Mouse (Mus musculus): ENCODE data around the gene Rab4a. TPM values are rescaled to one million over a fixed set of nuclear protein-coding genes. Genes with fewer than 3 reads are reported as not detected.

The Rab4a gene
- total RNA-seq (2021) (1 to 10 TPM; 7.7 to 8.4 TPM), polyA plus RNA-seq (2012; rRNA removed) (10.6 and 12.7 TPM in 2 replicates)
- long read RNA-seq, transcript Rab4a-202 (8 exons, 1,419 nt): major isoform, 12 of 12 reads
- long read RNA-seq, partial matches to known transcripts: 0 of 12 reads
- long read RNA-seq, other reads (novel, unspliced or antisense): 0 of 12 reads

DNA sequence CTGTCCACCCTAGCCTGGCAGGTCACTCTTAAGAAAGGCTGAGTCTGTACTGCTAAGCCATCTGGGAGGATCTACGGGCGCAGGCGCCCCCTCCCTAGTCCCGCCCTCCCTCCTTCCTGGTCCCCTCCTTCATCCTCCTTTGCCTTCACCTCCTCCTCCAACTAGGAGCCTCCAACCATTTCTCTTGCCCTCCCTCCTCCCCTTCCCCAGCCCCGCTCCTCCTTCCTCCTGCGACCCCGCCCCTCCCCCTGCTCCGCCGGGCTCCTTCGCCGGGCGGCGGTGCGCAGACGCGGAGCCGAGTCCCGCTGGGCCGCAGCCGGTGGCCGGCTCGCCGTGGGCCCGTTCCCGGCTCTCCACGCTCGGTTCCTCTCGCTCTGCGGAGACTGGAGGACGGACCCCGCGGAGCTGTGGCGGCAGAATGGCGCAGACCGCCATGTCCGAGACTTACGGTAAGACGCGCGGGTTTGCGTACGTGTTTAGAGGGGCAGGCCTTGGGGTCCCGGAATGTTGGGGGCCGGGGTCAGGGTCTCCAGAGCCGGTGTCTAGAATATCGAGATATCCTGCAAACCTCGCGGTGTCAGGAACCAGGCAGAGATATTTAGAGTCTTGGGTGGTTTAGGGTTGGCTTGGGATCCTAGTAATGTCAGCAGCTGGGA lies at the start of gene Rab4a:
Rab4a (plus strand) TSS at position 268 of the 656 bp plus-strand sequence.
- peak; percentile 53 for TF ChIP-seq POLR2A (IDR thresholded peaks at IDR 0.05; ENCODE audit: insufficient read depth, low read depth, low read length)
- no peak for TF ChIP-seq CTCF (IDR thresholded peaks at IDR 0.05)
- H3K27me3 ChIP-seq (ENCODE audit: control insufficient read depth, insufficient read depth, low read length): no peaks in the 10 kb centered on the region
- H3K4me1 ChIP-seq (ENCODE audit: control insufficient read depth, insufficient read depth, low read length): peaks cover 7% of the 10 kb centered on the region
- H3K79me2 ChIP-seq (replicated peaks; ENCODE audit: control insufficient read depth, insufficient read depth, low read length): peaks cover 3% of the 10 kb centered on the region; the same call in 1 of the 2 replicates
- peak within 1 kb of the TSS; percentile 75 for H3K4me3 ChIP-seq
- peak within 1 kb of the TSS; percentile 80 for H3K27ac ChIP-seq
- no peaks in the 10 kb centered on the region for H3K36me3 ChIP-seq (ENCODE audit: control insufficient read depth, insufficient read depth, low read length)
- intact Hi-C loops (cut with DNase I): no loop called here
- WGBS: 0% methylated on average over 46 of the region's 48 CpGs
- DNase-seq: peak; percentile 89
- peak within 1 kb of the TSS; percentile 86 for H3K9ac ChIP-seq (ENCODE audit: low read depth, low read length)

DNA sequence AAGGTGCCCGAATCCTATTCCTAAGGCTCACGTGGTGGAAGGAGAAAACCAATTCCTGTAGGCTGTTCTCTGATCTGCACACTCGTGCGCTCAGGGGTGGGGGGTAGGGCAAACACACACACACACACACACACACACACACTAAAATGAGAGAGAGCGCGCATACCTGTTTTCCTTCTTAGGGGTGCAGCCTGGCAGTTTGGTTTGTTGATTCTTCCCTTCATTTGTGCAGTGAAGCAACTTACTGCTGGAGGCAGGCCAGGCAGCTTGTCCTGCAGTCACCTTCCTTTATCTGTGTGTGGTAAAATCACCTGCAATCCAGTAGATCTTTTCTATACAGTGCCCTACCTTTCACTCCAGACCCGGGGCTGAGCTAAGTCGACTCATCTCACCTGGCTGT lies 48.9 kb upstream of the Rab4a start:
- H3K79me2 ChIP-seq (replicated peaks; ENCODE audit: control insufficient read depth, insufficient read depth, low read length): no peaks in the 10 kb centered on the region
- no peaks in the 10 kb centered on the region for H3K36me3 ChIP-seq (ENCODE audit: control insufficient read depth, insufficient read depth, low read length)
- peaks cover 2% of the 10 kb centered on the region; the same call in 1 of the 2 replicates for H3K4me1 ChIP-seq (ENCODE audit: control insufficient read depth, insufficient read depth, low read length)
- no peaks in the 10 kb centered on the region for H3K27me3 ChIP-seq (ENCODE audit: control insufficient read depth, insufficient read depth, low read length)
- H3K27ac ChIP-seq: no peak overlapping the region
- TF ChIP-seq EP300 (IDR thresholded peaks at IDR 0.05; ENCODE audit: insufficient read depth, low read depth, low read length) (no peak), POLR2A (IDR thresholded peaks at IDR 0.05; ENCODE audit: insufficient read depth, low read depth, low read length) (no peak), CTCF (IDR thresholded peaks at IDR 0.05) (no peak)
- H3K9ac ChIP-seq (ENCODE audit: low read depth, low read length): no peak overlapping the region
- DNase-seq: no peak
- 90% methylated on average over 8 of the region's 8 CpGs for WGBS
- intact Hi-C loops (cut with DNase I): no loop called here
- no peak overlapping the region for H3K4me3 ChIP-seq

- H3K9ac ChIP-seq (ENCODE audit: low read depth, low read length): no peak overlapping the region
- H3K4me3 ChIP-seq: no peak overlapping the region
- intact Hi-C loops (cut with DNase I): no loop called here
- DNase-seq: no peak
- TF ChIP-seq CTCF (IDR thresholded peaks at IDR 0.05) (no peak), POLR2A (IDR thresholded peaks at IDR 0.05; ENCODE audit: insufficient read depth, low read depth, low read length) (no peak), EP300 (IDR thresholded peaks at IDR 0.05; ENCODE audit: insufficient read depth, low read depth, low read length) (no peak)
- no peaks in the 10 kb centered on the region for H3K79me2 ChIP-seq (replicated peaks; ENCODE audit: control insufficient read depth, insufficient read depth, low read length)
- 92% methylated on average over 1 of the region's 1 CpGs for WGBS
- no peak overlapping the region for H3K27ac ChIP-seq
- no peaks in the 10 kb centered on the region for H3K27me3 ChIP-seq (ENCODE audit: control insufficient read depth, insufficient read depth, low read length)
- H3K4me1 ChIP-seq (ENCODE audit: control insufficient read depth, insufficient read depth, low read length): peaks cover 3% of the 10 kb centered on the region
- H3K36me3 ChIP-seq (ENCODE audit: control insufficient read depth, insufficient read depth, low read length): no peaks in the 10 kb centered on the region
These were observed 46.9 kb upstream of the Rab4a start for GRCm38 (mm10) chr8:123758935-123759334.

DNA sequence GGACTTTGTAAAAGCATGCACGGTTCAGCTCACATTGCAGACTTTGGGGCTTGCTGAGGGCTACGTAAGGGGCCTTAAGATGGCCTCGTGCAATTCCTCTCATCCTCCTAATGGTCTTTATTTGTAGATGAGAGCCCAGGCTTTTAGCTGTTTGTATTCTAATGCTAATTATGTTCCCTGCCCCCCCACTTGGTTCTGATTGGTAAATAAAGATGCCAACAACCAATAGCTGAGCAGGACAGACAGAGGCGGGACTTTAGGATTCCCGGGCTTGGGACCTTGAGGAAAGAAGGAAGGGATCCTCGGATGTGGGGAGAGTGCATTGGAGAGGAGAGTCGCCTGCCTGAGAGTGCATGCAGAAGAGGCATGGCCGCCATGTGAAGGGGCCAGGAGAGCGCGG lies 45.9 kb upstream of the Rab4a start:
- WGBS: 47% methylated on average over 10 of the region's 10 CpGs
- no peak for TF ChIP-seq POLR2A (IDR thresholded peaks at IDR 0.05; ENCODE audit: insufficient read depth, low read depth, low read length)
- TF ChIP-seq CTCF (IDR thresholded peaks at IDR 0.05): no peak
- no peak for TF ChIP-seq EP300 (IDR thresholded peaks at IDR 0.05; ENCODE audit: insufficient read depth, low read depth, low read length)
- Histone ChIP-seq H3K9ac (ENCODE audit: low read depth, low read length) (no peak overlapping the region), H3K27ac (no peak overlapping the region), H3K79me2 (replicated peaks; ENCODE audit: control insufficient read depth, insufficient read depth, low read length) (no peaks in the 10 kb centered on the region), H3K36me3 (ENCODE audit: control insufficient read depth, insufficient read depth, low read length) (no peaks in the 10 kb centered on the region), H3K4me1 (ENCODE audit: control insufficient read depth, insufficient read depth, low read length) (peaks cover 3% of the 10 kb centered on the region), H3K27me3 (ENCODE audit: control insufficient read depth, insufficient read depth, low read length) (no peaks in the 10 kb centered on the region), H3K4me3 (no peak overlapping the region)
- intact Hi-C loops (cut with DNase I): loop anchor here (10.0 kb wide), 1 partner anchor 55 kb away; no protein-coding TSS in a partner anchor
- DNase-seq: no peak

DNA sequence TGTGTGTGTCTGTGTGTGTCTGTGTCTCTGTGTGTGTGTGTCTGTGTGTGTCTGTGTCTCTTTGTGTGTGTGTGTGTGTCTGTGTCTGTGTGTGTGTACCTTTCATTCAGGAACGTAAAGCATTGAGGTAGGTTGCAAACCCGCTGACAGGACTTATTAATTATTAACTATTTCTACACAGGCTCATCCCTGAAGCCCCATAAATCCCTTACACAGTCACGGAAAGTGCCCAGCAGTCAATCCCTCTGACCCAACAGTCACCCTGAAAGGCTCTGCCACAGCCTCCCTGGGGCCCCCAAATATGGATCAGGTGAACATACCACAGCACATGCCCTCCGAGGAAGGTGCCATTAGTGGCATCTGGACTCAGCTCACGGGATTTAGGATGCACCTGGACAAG lies 45.2 kb upstream of the Rab4a start:
- no peak overlapping the region for H3K9ac ChIP-seq (ENCODE audit: low read depth, low read length)
- no peak for DNase-seq
- 87% methylated on average over 5 of the region's 5 CpGs for WGBS
- H3K27ac ChIP-seq: no peak overlapping the region
- no peaks in the 10 kb centered on the region for H3K36me3 ChIP-seq (ENCODE audit: control insufficient read depth, insufficient read depth, low read length)
- no peaks in the 10 kb centered on the region for H3K27me3 ChIP-seq (ENCODE audit: control insufficient read depth, insufficient read depth, low read length)
- peaks cover 3% of the 10 kb centered on the region for H3K4me1 ChIP-seq (ENCODE audit: control insufficient read depth, insufficient read depth, low read length)
- no peaks in the 10 kb centered on the region for H3K79me2 ChIP-seq (replicated peaks; ENCODE audit: control insufficient read depth, insufficient read depth, low read length)
- no peak for TF ChIP-seq POLR2A (IDR thresholded peaks at IDR 0.05; ENCODE audit: insufficient read depth, low read depth, low read length)
- TF ChIP-seq EP300 (IDR thresholded peaks at IDR 0.05; ENCODE audit: insufficient read depth, low read depth, low read length): no peak
- no peak for TF ChIP-seq CTCF (IDR thresholded peaks at IDR 0.05)
- intact Hi-C loops (cut with DNase I): loop anchor here (10.0 kb wide), 1 partner anchor 56 kb away; no protein-coding TSS in a partner anchor
- no peak overlapping the region for H3K4me3 ChIP-seq

GRCm38 (mm10) chr8:123761266-123761882 lies 44.4 kb upstream of the Rab4a start:
- no peak overlapping the region for H3K9ac ChIP-seq (ENCODE audit: low read depth, low read length)
- intact Hi-C loops (cut with DNase I): loop anchor here (10.0 kb wide), 1 partner anchor 57 kb away; no protein-coding TSS in a partner anchor
- 40% methylated on average over 12 of the region's 12 CpGs for WGBS
- no peak overlapping the region for H3K4me3 ChIP-seq
- peak; percentile 41 to 75 for DNase-seq
- H3K36me3 ChIP-seq (ENCODE audit: control insufficient read depth, insufficient read depth, low read length): no peaks in the 10 kb centered on the region
- no peak overlapping the region for H3K27ac ChIP-seq
- no peaks in the 10 kb centered on the region for H3K79me2 ChIP-seq (replicated peaks; ENCODE audit: control insufficient read depth, insufficient read depth, low read length)
- TF ChIP-seq POLR2A (IDR thresholded peaks at IDR 0.05; ENCODE audit: insufficient read depth, low read depth, low read length) (no peak), CTCF (IDR thresholded peaks at IDR 0.05) (no peak), EP300 (IDR thresholded peaks at IDR 0.05; ENCODE audit: insufficient read depth, low read depth, low read length) (no peak)
- H3K4me1 ChIP-seq (ENCODE audit: control insufficient read depth, insufficient read depth, low read length): peaks cover 3% of the 10 kb centered on the region
- H3K27me3 ChIP-seq (ENCODE audit: control insufficient read depth, insufficient read depth, low read length): no peaks in the 10 kb centered on the region
